Mouse (Mus musculus): ENCODE results near the gene Nav2. TPM values are rescaled to one million over a fixed set of nuclear protein-coding genes. Genes with fewer than 3 reads are reported as not detected.

Gene Nav2
- polyA plus RNA-seq, 1 experiment from 2014 or later, result 19.7 TPM

GRCm38 (mm10) chr7:49014480-49014879 is 106.0 kb downstream of the Nav2 start:
- Histone ChIP-seq H3K27ac (ENCODE audit: low read depth) (no peak overlapping the region), H3K27me3 (ENCODE audit: insufficient read depth, low read length) (no peaks in the 10 kb centered on the region), H3K4me2 (no peak overlapping the region), H3K9ac (no peak overlapping the region), H3K4me1 (ENCODE audit: insufficient read depth) (no peaks in the 10 kb centered on the region), H3K9me3 (ENCODE audit: low read depth, low read length) (no peaks in the 10 kb centered on the region), H3K4me3 (ENCODE audit: low read depth, low read length) (no peak overlapping the region), H3K36me3 (ENCODE audit: insufficient read depth) (no peaks in the 10 kb centered on the region)
- ATAC-seq (ENCODE audit: insufficient read depth), result no peak
- 86% methylated on average over 10 of the region's 10 CpGs for WGBS
- no peak for DNase-seq
- TF ChIP-seq CTCF (IDR thresholded peaks at IDR 0.05; ENCODE audit: low read depth), result no peak

GRCm38 (mm10) chr7:49015297-49015696 is 106.8 kb downstream of the Nav2 start:
- Histone ChIP-seq H3K27me3 (ENCODE audit: insufficient read depth, low read length) (no peaks in the 10 kb centered on the region), H3K4me2 (no peak overlapping the region), H3K27ac (ENCODE audit: low read depth) (no peak overlapping the region), H3K9me3 (ENCODE audit: low read depth, low read length) (no peaks in the 10 kb centered on the region), H3K36me3 (ENCODE audit: insufficient read depth) (no peaks in the 10 kb centered on the region), H3K9ac (no peak overlapping the region), H3K4me1 (ENCODE audit: insufficient read depth) (no peaks in the 10 kb centered on the region), H3K4me3 (ENCODE audit: low read depth, low read length) (no peak overlapping the region)
- no peak for TF ChIP-seq CTCF (IDR thresholded peaks at IDR 0.05; ENCODE audit: low read depth)
- ATAC-seq (ENCODE audit: insufficient read depth), result no peak
- WGBS, result 86% methylated on average over 6 of the region's 6 CpGs
- DNase-seq, result no peak

GRCm38 (mm10) chr7:49016088-49016487 is 107.6 kb downstream of the Nav2 start:
- no peak overlapping the region for H3K4me2 ChIP-seq
- no peak for TF ChIP-seq CTCF (IDR thresholded peaks at IDR 0.05; ENCODE audit: low read depth)
- 66% methylated on average over 2 of the region's 2 CpGs for WGBS
- H3K4me3 ChIP-seq (ENCODE audit: low read depth, low read length), result no peak overlapping the region
- H3K9me3 ChIP-seq (ENCODE audit: low read depth, low read length), result no peaks in the 10 kb centered on the region
- no peak overlapping the region for H3K27ac ChIP-seq (ENCODE audit: low read depth)
- no peaks in the 10 kb centered on the region for H3K4me1 ChIP-seq (ENCODE audit: insufficient read depth)
- DNase-seq (no peak), ATAC-seq (ENCODE audit: insufficient read depth) (no peak)
- H3K27me3 ChIP-seq (ENCODE audit: insufficient read depth, low read length), result no peaks in the 10 kb centered on the region
- no peak overlapping the region for H3K9ac ChIP-seq
- H3K36me3 ChIP-seq (ENCODE audit: insufficient read depth), result no peaks in the 10 kb centered on the region

- ATAC-seq (ENCODE audit: insufficient read depth), result peak; percentile 17; the same call in 1 of the 2 replicates
- no peak overlapping the region for H3K4me2 ChIP-seq
- H3K27ac ChIP-seq (ENCODE audit: low read depth), result no peak overlapping the region
- no peak overlapping the region for H3K9ac ChIP-seq
- no peak for TF ChIP-seq CTCF (IDR thresholded peaks at IDR 0.05; ENCODE audit: low read depth)
- no peaks in the 10 kb centered on the region for H3K27me3 ChIP-seq (ENCODE audit: insufficient read depth, low read length)
- 78% methylated on average over 5 of the region's 5 CpGs for WGBS
- no peaks in the 10 kb centered on the region for H3K4me1 ChIP-seq (ENCODE audit: insufficient read depth)
- no peak overlapping the region for H3K4me3 ChIP-seq (ENCODE audit: low read depth, low read length)
- no peaks in the 10 kb centered on the region for H3K9me3 ChIP-seq (ENCODE audit: low read depth, low read length)
- no peak for DNase-seq
- no peaks in the 10 kb centered on the region for H3K36me3 ChIP-seq (ENCODE audit: insufficient read depth)
Measured at GRCm38 (mm10) chr7:49017794-49018193, 109.3 kb downstream of the Nav2 start.

GRCm38 (mm10) chr7:49018478-49018914 is 110.0 kb downstream of the Nav2 start:
- 29% methylated on average over 7 of the region's 7 CpGs for WGBS
- no peaks in the 10 kb centered on the region for H3K4me1 ChIP-seq (ENCODE audit: insufficient read depth)
- DNase-seq (no peak), ATAC-seq (ENCODE audit: insufficient read depth) (no peak)
- no peak overlapping the region for H3K4me2 ChIP-seq
- no peaks in the 10 kb centered on the region for H3K36me3 ChIP-seq (ENCODE audit: insufficient read depth)
- H3K27ac ChIP-seq (ENCODE audit: low read depth), result no peak overlapping the region
- H3K27me3 ChIP-seq (ENCODE audit: insufficient read depth, low read length), result no peaks in the 10 kb centered on the region
- H3K4me3 ChIP-seq (ENCODE audit: low read depth, low read length), result no peak overlapping the region
- TF ChIP-seq CTCF (IDR thresholded peaks at IDR 0.05; ENCODE audit: low read depth), result no peak
- H3K9me3 ChIP-seq (ENCODE audit: low read depth, low read length), result no peaks in the 10 kb centered on the region
- H3K9ac ChIP-seq, result no peak overlapping the region

GRCm38 (mm10) chr7:49025026-49025815 is 116.7 kb downstream of the Nav2 start:
- H3K4me1 ChIP-seq (ENCODE audit: insufficient read depth), result no peaks in the 10 kb centered on the region
- H3K27me3 ChIP-seq (ENCODE audit: insufficient read depth, low read length), result no peaks in the 10 kb centered on the region
- H3K27ac ChIP-seq (ENCODE audit: low read depth), result no peak overlapping the region
- WGBS, result 60% methylated on average over 8 of the region's 8 CpGs
- no peak overlapping the region for H3K9ac ChIP-seq
- H3K4me2 ChIP-seq, result no peak overlapping the region
- TF ChIP-seq CTCF (IDR thresholded peaks at IDR 0.05; ENCODE audit: low read depth), result no peak
- no peaks in the 10 kb centered on the region for H3K9me3 ChIP-seq (ENCODE audit: low read depth, low read length)
- H3K4me3 ChIP-seq (ENCODE audit: low read depth, low read length), result no peak overlapping the region
- H3K36me3 ChIP-seq (ENCODE audit: insufficient read depth), result no peaks in the 10 kb centered on the region
- DNase-seq, result no peak
- ATAC-seq (ENCODE audit: insufficient read depth), result no peak

- DNase-seq (no peak), ATAC-seq (ENCODE audit: insufficient read depth) (no peak)
- H3K4me3 ChIP-seq (ENCODE audit: low read depth, low read length), result no peak overlapping the region
- no peak overlapping the region for H3K27ac ChIP-seq (ENCODE audit: low read depth)
- H3K27me3 ChIP-seq (ENCODE audit: insufficient read depth, low read length), result no peaks in the 10 kb centered on the region
- no peaks in the 10 kb centered on the region for H3K4me1 ChIP-seq (ENCODE audit: insufficient read depth)
- TF ChIP-seq CTCF (IDR thresholded peaks at IDR 0.05; ENCODE audit: low read depth), result no peak
- H3K4me2 ChIP-seq, result no peak overlapping the region
- H3K36me3 ChIP-seq (ENCODE audit: insufficient read depth), result no peaks in the 10 kb centered on the region
- H3K9me3 ChIP-seq (ENCODE audit: low read depth, low read length), result no peaks in the 10 kb centered on the region
- no peak overlapping the region for H3K9ac ChIP-seq
- WGBS, result 85% methylated on average over 3 of the region's 3 CpGs
Measured at GRCm38 (mm10) chr7:49025991-49026390, 117.5 kb downstream of the Nav2 start.
